Mouse (Mus musculus) myocyte (in vitro differentiated cells): ENCODE results near the gene Ghdc.

Experiments used
- CEBPB ChIP-seq: IDR thresholded peaks from 2 replicates; pipeline ENCODE4 v1.6.1; 2011; ENCODE audit warnings: mild to moderate bottlenecking, moderate library complexity; ENCODE audit not compliant: poor library complexity, insufficient read depth, severe bottlenecking
- E2F4 ChIP-seq: IDR thresholded peaks from one replicate; pipeline ENCODE4 v1.6.1; 2011; ENCODE audit warnings: mild to moderate bottlenecking, control low read depth, moderate library complexity; ENCODE audit not compliant: insufficient read depth
- MAX ChIP-seq: IDR thresholded peaks from one replicate; pipeline ENCODE4 v1.6.1; 2011; ENCODE audit warnings: low read depth, mild to moderate bottlenecking, control low read depth
- MYOD1 ChIP-seq, 3 experiments: IDR thresholded peaks; one replicate each; pipeline ENCODE4 v1.6.1; 2011; ENCODE audit warnings: control low read depth in 2 of 3, low read depth in 2 of 3, mild to moderate bottlenecking in 2 of 3, moderate library complexity in 1 of 3; ENCODE audit not compliant: insufficient read length in 2 of 3, control insufficient read depth in 1 of 3
- MYOG ChIP-seq, 3 experiments: IDR thresholded peaks; one replicate each; pipeline ENCODE4 v1.6.1; 2011; ENCODE audit warnings: control low read depth in 2 of 3, low read depth in 2 of 3, mild to moderate bottlenecking in 2 of 3; ENCODE audit not compliant: insufficient read length in 2 of 3, control insufficient read depth in 1 of 3, insufficient read depth in 1 of 3
- POLR2A ChIP-seq: IDR thresholded peaks from one replicate; pipeline ENCODE4 v1.6.1; 2011; ENCODE audit warnings: low read depth, mild to moderate bottlenecking, control low read depth, moderate library complexity; ENCODE audit not compliant: insufficient read length
- POLR2AphosphoS2 ChIP-seq: IDR thresholded peaks from one replicate; pipeline ENCODE4 v1.6.1; 2011; ENCODE audit warnings: low read depth, control low read depth; ENCODE audit not compliant: insufficient read length
- REST ChIP-seq: IDR thresholded peaks from one replicate; pipeline ENCODE4 v1.6.1; 2011; ENCODE audit warnings: mild to moderate bottlenecking, control low read depth, moderate library complexity; ENCODE audit not compliant: insufficient read depth, insufficient read length
- SRF ChIP-seq: IDR thresholded peaks from one replicate; pipeline ENCODE4 v1.6.1; 2011; ENCODE audit warnings: low read depth; ENCODE audit not compliant: control insufficient read depth, insufficient read length
- TCF12 ChIP-seq: IDR thresholded peaks from one replicate; pipeline ENCODE4 v1.6.1; 2011; ENCODE audit warnings: mild to moderate bottlenecking, control low read depth; ENCODE audit not compliant: poor library complexity, insufficient read depth, severe bottlenecking
- TCF3 ChIP-seq: IDR thresholded peaks from one replicate; pipeline ENCODE4 v1.6.1; 2011; ENCODE audit warnings: low read depth, control low read depth; ENCODE audit not compliant: insufficient read length
- USF1 ChIP-seq: IDR thresholded peaks from one replicate; pipeline ENCODE4 v1.6.1; 2011; ENCODE audit warnings: low read depth, mild to moderate bottlenecking, control low read depth, moderate library complexity

- TF ChIP-seq TCF12 (no peak), SRF (no peak), CEBPB (no peak), POLR2A (no peak), USF1 (no peak), MYOG (IDR thresholded peaks at IDR 0.05; ENCODE audit: control insufficient read depth in 1 of 3, insufficient read depth in 1 of 3, insufficient read length in 2 of 3, low read depth in 2 of 3) (no peak), TCF3 (no peak), POLR2AphosphoS2 (no peak), MAX (no peak), E2F4 (no peak), MYOD1 (IDR thresholded peaks at IDR 0.05; ENCODE audit: control insufficient read depth in 1 of 3, insufficient read length in 2 of 3, low read depth in 2 of 3) (no peak), REST (no peak)
These were observed 33.5 kb downstream of the Ghdc start for GRCm38 (mm10) chr11:100737105-100737733.
